Mouse (Mus musculus) neural tube, embryonic 15.5 days (tissue): Measurements from ENCODE around the gene Il18. TPM values are rescaled to one million over a fixed set of nuclear protein-coding genes. Genes with fewer than 3 reads are reported as not detected.
A peak's percentile ranks its signal among the peaks of the same experiment; 100 is the strongest.
"Not testable (repeated sequence)": the region's sequence is repeated elsewhere in the genome, so short reads cannot be mapped to it uniquely, and the experiment has no call there.

ENCODE experiments used
- ATAC-seq: fragments of 200-750 bp; cut with Nextera tagmentation; 2 replicates; pipeline ENCODE4 v1.8.0; 2017; ENCODE audit warnings: mild to moderate bottlenecking, moderate TSS enrichment, moderate library complexity; ENCODE audit not compliant: low FRiP score
- H3K27ac ChIP-seq: fragments of 300-500 bp; sonication (generic); replicated peaks from 2 replicates; pipeline ENCODE4 v1.5.1; 2015; ENCODE audit warnings: mild to moderate bottlenecking, inconsistent platforms
- H3K27me3 ChIP-seq: fragments of 300-500 bp; sonication (generic); replicated peaks from 2 replicates; pipeline ENCODE4 v1.6.1; 2015; ENCODE audit warnings: inconsistent platforms
- H3K36me3 ChIP-seq: fragments of 300-500 bp; sonication (generic); 2 replicates; pipeline ENCODE4 v1.6.1; 2015; ENCODE audit warnings: inconsistent platforms
- H3K4me1 ChIP-seq: fragments of 300-500 bp; sonication (generic); 2 replicates; pipeline ENCODE4 v1.6.1; 2015; ENCODE audit warnings: inconsistent platforms
- H3K4me2 ChIP-seq: fragments of 300-500 bp; sonication (generic); 2 replicates; pipeline ENCODE4 v1.6.1; 2015; ENCODE audit warnings: inconsistent platforms, mild to moderate bottlenecking, moderate library complexity
- H3K4me3 ChIP-seq: fragments of 300-500 bp; sonication (generic); replicated peaks from 2 replicates; pipeline ENCODE4 v1.5.1; 2015; ENCODE audit warnings: mild to moderate bottlenecking, inconsistent platforms
- H3K9ac ChIP-seq: fragments of 300-500 bp; sonication (generic); replicated peaks from 2 replicates; pipeline ENCODE4 v1.6.1; 2015; ENCODE audit warnings: mild to moderate bottlenecking, inconsistent platforms
- H3K9me3 ChIP-seq: fragments of 300-500 bp; sonication (generic); replicated peaks from 2 replicates; pipeline ENCODE4 v1.6.1; 2016; ENCODE audit warnings: inconsistent platforms
- WGBS: fragments of 180-500 bp; shearing (Covaris S2); methylation state at CpG from one replicate; pipeline ENCODE4 v1.1.7; 2015; ENCODE audit warnings: mixed read lengths; 5-methylcytosine and 5-hydroxymethylcytosine counted together
- polyA plus RNA-seq: library from polyadenylated mRNA; unstranded; fragments of >200 nt; fragmentation: Nextera tagmentation; extraction: Ambion mirVana; gene quantifications from 2 replicates; pipeline ENCODE4 v1.2.1, GENCODE M21; 2015

Gene Il18
- polyA plus RNA-seq, 1 experiment from 2014 or later: 18.2 TPM

DNA sequence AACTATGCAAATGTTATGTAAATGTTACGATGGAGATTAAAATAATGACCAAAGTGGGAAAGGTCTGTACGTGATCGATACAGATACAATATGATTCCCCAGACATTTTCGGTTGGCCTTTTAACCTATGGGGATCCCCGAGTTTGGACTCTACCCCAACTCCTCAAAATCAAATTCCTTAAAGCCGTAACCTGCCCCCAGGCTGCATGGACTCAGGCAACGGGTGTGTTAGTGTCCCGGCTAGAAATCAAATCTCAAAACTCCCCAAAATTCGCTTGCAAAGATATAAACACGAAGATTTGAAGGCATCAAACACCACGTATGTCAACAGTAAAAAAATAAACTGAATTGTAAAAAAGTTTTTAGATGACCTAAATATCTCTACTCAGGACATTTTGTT is 61.5 kb downstream of the Il18 start:
- Histone ChIP-seq H3K4me3 (peak overlapping the region; percentile 100), H3K4me1 (peaks cover 27% of the 10 kb centered on the region), H3K9me3 (no peaks in the 10 kb centered on the region), H3K9ac (peak overlapping the region; percentile 97), H3K4me2 (peak overlapping the region; percentile 84), H3K27me3 (no peaks in the 10 kb centered on the region), H3K27ac (no peak overlapping the region), H3K36me3 (peaks cover 36% of the 10 kb centered on the region)
- no peak for ATAC-seq
- 37% methylated on average over 11 of the region's 11 CpGs for WGBS

GRCm38 (mm10) chr9:50616766-50617603 is 62.4 kb downstream of the Il18 start, which contains the start of the genes Pih1d2 and Nkapd1:
Gene Pih1d2 (plus strand): TSS chr9:50617321.
Gene Nkapd1 (minus strand): TSS chr9:50617464.
- ATAC-seq: peak; percentile 94
- Histone ChIP-seq H3K36me3 (peaks cover 31% of the 10 kb centered on the region), H3K4me3 (peak within 1 kb of the TSS; percentile 100), H3K9ac (peak within 1 kb of the TSS; percentile 97), H3K27me3 (no peaks in the 10 kb centered on the region), H3K4me2 (peak within 1 kb of the TSS; percentile 84), H3K4me1 (peaks cover 27% of the 10 kb centered on the region), H3K27ac (peak within 1 kb of the TSS; percentile 96), H3K9me3 (no peaks in the 10 kb centered on the region)
- WGBS: under 1% methylated on average over 72 of the region's 81 CpGs

- H3K27me3 ChIP-seq: no peaks in the 10 kb centered on the region
- H3K9me3 ChIP-seq: no peaks in the 10 kb centered on the region
- H3K4me3 ChIP-seq: peak overlapping the region; percentile 100
- WGBS: 64% methylated on average over 9 of the region's 9 CpGs
- no peak overlapping the region for H3K27ac ChIP-seq
- no peak for ATAC-seq
- no peak overlapping the region for H3K9ac ChIP-seq
- H3K4me2 ChIP-seq: peak overlapping the region; percentile 84
- peaks cover 27% of the 10 kb centered on the region for H3K4me1 ChIP-seq
- peaks cover 25% of the 10 kb centered on the region for H3K36me3 ChIP-seq
Measured at GRCm38 (mm10) chr9:50617794-50618330, 63.2 kb downstream of the Il18 start.

DNA sequence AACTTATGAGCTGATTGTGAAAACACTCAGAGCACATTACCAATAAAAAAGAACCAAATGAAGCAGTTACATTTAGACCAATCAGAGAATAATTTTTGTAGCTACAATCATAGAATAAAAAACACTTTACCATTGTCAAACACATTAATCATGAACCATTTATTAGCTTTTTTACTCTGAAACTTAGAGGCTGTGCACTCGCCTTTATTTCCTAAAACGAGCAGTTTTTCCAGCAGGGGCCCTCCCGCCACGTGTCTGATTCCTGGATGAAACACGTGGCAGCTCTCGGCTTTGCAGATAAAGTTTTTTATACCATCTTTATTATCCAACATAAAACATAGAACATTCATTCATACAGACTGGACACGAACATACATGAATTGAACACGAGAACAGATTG is 76.3 kb downstream of the Il18 start:
- peaks cover 26% of the 10 kb centered on the region for H3K36me3 ChIP-seq
- H3K4me2 ChIP-seq, H3K9me3 ChIP-seq, H3K27ac ChIP-seq, H3K4me1 ChIP-seq, H3K4me3 ChIP-seq, H3K9ac ChIP-seq, H3K27me3 ChIP-seq, ATAC-seq: not testable (repeated sequence)
- 90% methylated on average over 6 of the region's 8 CpGs for WGBS

Other genes with a start within 250 kb of the Il18 start
- gene Rpl10-ps3, start 209.9 kb upstream of the Il18 start, polyA plus RNA-seq: 134 and 170 TPM in 2 replicates
- 0.72 and 2.1 TPM in 2 replicates for gene Plet1, start 60.3 kb upstream of the Il18 start, polyA plus RNA-seq
- 109 and 113 TPM in 2 replicates for gene Pts, start 26.1 kb upstream of the Il18 start, polyA plus RNA-seq
- 0.15 and 0.41 TPM in 2 replicates for gene Bco2, start 354 bp downstream of the Il18 start, polyA plus RNA-seq
- 0.23 and 0.24 TPM in 2 replicates for gene Tex12, start 6.5 kb downstream of the Il18 start, polyA plus RNA-seq
- gene Sdhd, start 49.0 kb downstream of the Il18 start, polyA plus RNA-seq: 298 and 311 TPM in 2 replicates
- gene Timm8b, start 49.1 kb downstream of the Il18 start, polyA plus RNA-seq: 341 and 407 TPM in 2 replicates
- 4.1 and 4.6 TPM in 2 replicates for gene Pih1d2, start 62.5 kb downstream of the Il18 start, polyA plus RNA-seq
- 18.0 and 18.1 TPM in 2 replicates for gene Nkapd1, start 62.6 kb downstream of the Il18 start, polyA plus RNA-seq
- 58.6 and 61.7 TPM in 2 replicates for gene Dlat, start 105.0 kb downstream of the Il18 start, polyA plus RNA-seq
- 28.3 and 30.4 TPM in 2 replicates for gene Dixdc1, start 184.7 kb downstream of the Il18 start, polyA plus RNA-seq
- gene 2310030G06Rik, start 191.7 kb downstream of the Il18 start, polyA plus RNA-seq: 2.3 and 3.3 TPM in 2 replicates
- gene Cryab, start 196.5 kb downstream of the Il18 start, polyA plus RNA-seq: 24.7 and 28.2 TPM in 2 replicates
- 4.9 and 6.6 TPM in 2 replicates for gene Hspb2, start 197.5 kb downstream of the Il18 start, polyA plus RNA-seq
- 9.0 and 10.8 TPM in 2 replicates for gene Fdxacb1, start 213.4 kb downstream of the Il18 start, polyA plus RNA-seq
- gene Alg9, start 220.2 kb downstream of the Il18 start, polyA plus RNA-seq: 53.9 and 62.9 TPM in 2 replicates
- 50.9 and 58.4 TPM in 2 replicates for gene 1110032A03Rik, start 220.7 kb downstream of the Il18 start, polyA plus RNA-seq